Mouse (Mus musculus) cortical plate, adult 2 months (tissue): ENCODE measurements at regions not wholly inside any gene's neighbourhood (a gene's known extent, or its start where the extent isn't known, plus 50 kb on each side); places are given as distances from the start of the nearest gene placed in this dataset.

Source experiments
- H3K27ac ChIP-seq: fragments of 200-500 bp; 2 replicates; pipeline ENCODE4 v1.5.1; 2012; ENCODE audit warnings: low read length, control low read depth, inconsistent platforms; ENCODE audit not compliant: insufficient read depth
- H3K4me1 ChIP-seq: fragments of 200-500 bp; 2 replicates; pipeline ENCODE4 v1.6.1; 2011; ENCODE audit warnings: low read length; ENCODE audit not compliant: control insufficient read depth, insufficient read depth
- H3K4me3 ChIP-seq: fragments of 200-500 bp; 2 replicates; pipeline ENCODE4 v1.5.1; 2011; ENCODE audit warnings: mild to moderate bottlenecking, low read length, control low read depth; ENCODE audit not compliant: insufficient read depth
- CTCF ChIP-seq: fragments of 200-500 bp; IDR thresholded peaks from 2 replicates; pipeline ENCODE4 v1.5.1; 2011; ENCODE audit warnings: mild to moderate bottlenecking, control low read depth, low read length; ENCODE audit not compliant: insufficient read depth; ENCODE audit errors: extremely low read depth
- POLR2A ChIP-seq: fragments of 200-500 bp; IDR thresholded peaks from 2 replicates; pipeline ENCODE4 v1.6.1; 2011; ENCODE audit warnings: mild to moderate bottlenecking, low read length, control low read depth; ENCODE audit not compliant: insufficient read depth; ENCODE audit errors: extremely low read depth

DNA sequence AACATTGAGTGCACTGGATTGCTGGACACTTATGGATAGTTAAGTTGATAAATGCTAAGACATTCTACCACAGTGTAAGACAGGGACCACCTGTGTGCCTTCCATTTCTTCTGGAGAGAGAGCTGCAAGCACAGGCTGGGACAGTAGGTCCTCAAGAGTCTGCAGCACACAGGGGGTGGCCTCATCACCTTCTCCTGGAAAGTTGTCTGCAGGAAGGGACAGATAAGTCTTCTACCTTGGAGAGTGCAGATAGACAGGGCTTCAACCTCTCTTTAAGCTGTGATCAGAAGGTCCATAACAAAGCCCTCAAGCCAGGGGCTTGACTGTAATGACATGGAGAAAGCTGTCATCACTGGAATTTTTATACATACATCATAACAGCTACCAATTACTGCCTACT is 140.5 kb upstream of the Jun start:
- TF ChIP-seq CTCF = no peak
- TF ChIP-seq POLR2A = no peak
- no peak overlapping the region for H3K4me3 ChIP-seq
- no peak overlapping the region for H3K27ac ChIP-seq
- H3K4me1 ChIP-seq = no peaks in the 10 kb centered on the region; the same call in 1 of the 2 replicates

- H3K4me1 ChIP-seq = no peaks in the 10 kb centered on the region; the same call in 1 of the 2 replicates
- H3K27ac ChIP-seq = no peak overlapping the region
- H3K4me3 ChIP-seq = no peak overlapping the region
- no peak for TF ChIP-seq CTCF
- TF ChIP-seq POLR2A = no peak
Observed at GRCm38 (mm10) chr4:95193028-95193427, 141.0 kb upstream of the Jun start.

- H3K27ac ChIP-seq = no peak overlapping the region
- H3K4me1 ChIP-seq = no peaks in the 10 kb centered on the region
- H3K4me3 ChIP-seq = no peak overlapping the region
- TF ChIP-seq POLR2A (no peak), CTCF (no peak)
Observed at GRCm38 (mm10) chr4:95193473-95193872, 141.5 kb upstream of the Jun start.

- TF ChIP-seq POLR2A (no peak), CTCF (no peak)
- no peak overlapping the region for H3K27ac ChIP-seq
- no peak overlapping the region for H3K4me3 ChIP-seq
- H3K4me1 ChIP-seq = no peaks in the 10 kb centered on the region
Observed at GRCm38 (mm10) chr4:95194621-95195455, 142.8 kb upstream of the Jun start.

GRCm38 (mm10) chr4:95196106-95196505 is 144.1 kb upstream of the Jun start:
- TF ChIP-seq CTCF (no peak), POLR2A (no peak)
- H3K4me3 ChIP-seq = no peak overlapping the region
- no peaks in the 10 kb centered on the region for H3K4me1 ChIP-seq
- no peak overlapping the region for H3K27ac ChIP-seq

- no peak overlapping the region for H3K4me3 ChIP-seq
- no peak overlapping the region for H3K27ac ChIP-seq
- no peak for TF ChIP-seq CTCF
- no peaks in the 10 kb centered on the region for H3K4me1 ChIP-seq
Observed at GRCm38 (mm10) chr4:95197077-95197711, 145.2 kb upstream of the Jun start.

DNA sequence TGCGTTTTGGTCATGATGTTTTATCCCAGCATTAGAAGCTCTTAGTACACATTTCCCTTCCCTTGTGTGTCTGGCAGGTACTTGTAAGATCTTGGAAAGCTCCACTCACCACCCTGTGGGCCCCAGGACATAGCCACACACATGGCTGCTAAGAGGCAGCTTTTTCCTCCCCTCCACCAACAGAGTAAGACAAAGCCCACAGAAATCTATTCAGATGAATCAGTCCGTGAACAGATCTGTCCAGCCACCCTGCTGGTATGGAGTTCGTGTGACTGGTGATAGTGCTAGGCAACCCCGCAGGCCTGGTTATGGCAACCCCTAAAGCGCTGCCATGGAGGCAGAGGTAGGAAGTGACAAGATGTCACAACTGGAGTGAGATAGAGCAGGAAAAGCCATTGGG is 147.4 kb upstream of the Jun start:
- H3K27ac ChIP-seq = no peak overlapping the region
- H3K4me1 ChIP-seq = no peaks in the 10 kb centered on the region
- TF ChIP-seq CTCF (no peak), POLR2A (no peak)
- no peak overlapping the region for H3K4me3 ChIP-seq

DNA sequence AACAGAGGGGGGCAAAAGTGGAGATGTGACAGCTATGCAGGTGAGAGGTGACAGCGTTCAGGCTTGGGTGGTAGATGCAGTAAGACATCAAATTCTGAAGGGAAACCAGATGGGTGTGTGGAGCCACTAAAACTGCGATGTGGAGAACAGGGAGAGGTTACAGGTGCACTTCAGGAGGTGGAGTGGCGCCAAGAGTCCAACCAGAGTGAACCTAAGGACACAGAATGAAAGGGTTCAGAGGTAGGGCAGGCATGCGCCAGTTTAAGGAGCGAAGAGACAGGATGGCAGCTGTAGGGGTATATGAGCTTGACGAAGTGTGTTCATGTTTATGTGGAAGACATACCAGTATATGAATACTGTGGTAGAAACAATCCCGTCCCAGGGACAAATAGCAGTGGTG is 148.1 kb upstream of the Jun start:
- H3K4me1 ChIP-seq = no peaks in the 10 kb centered on the region
- no peak overlapping the region for H3K27ac ChIP-seq
- TF ChIP-seq POLR2A (no peak), CTCF (no peak)
- no peak overlapping the region for H3K4me3 ChIP-seq

- Histone ChIP-seq H3K4me1 (no peaks in the 10 kb centered on the region), H3K4me3 (no peak overlapping the region), H3K27ac (no peak overlapping the region)
- TF ChIP-seq POLR2A (no peak), CTCF (no peak)
Observed at GRCm38 (mm10) chr4:95202478-95202877, 150.5 kb upstream of the Jun start.

- no peaks in the 10 kb centered on the region for H3K4me1 ChIP-seq
- H3K4me3 ChIP-seq = no peak overlapping the region
- H3K27ac ChIP-seq = no peak overlapping the region
- TF ChIP-seq CTCF (no peak), POLR2A (no peak)
Observed at GRCm38 (mm10) chr4:95203577-95203976, 151.6 kb upstream of the Jun start.
